Mouse (Mus musculus): Measurements from ENCODE around the gene Cobll1.

GRCm38 (mm10) chr2:65157981-65158651, 81.1 kb downstream of the Cobll1 start:
- TF ChIP-seq CTCF (IDR thresholded peaks at IDR 0.05; ENCODE audit: extremely low read depth, insufficient read depth, low read length) (no peak), POLR2A (IDR thresholded peaks at IDR 0.05; ENCODE audit: extremely low read depth, insufficient read depth, low read length) (no peak)
